Mouse (Mus musculus): ENCODE data around the gene Alkbh4. TPM values are rescaled to one million over a fixed set of nuclear protein-coding genes. Genes with fewer than 3 reads are reported as not detected.
"Not testable (repeated sequence)": the region's sequence is repeated elsewhere in the genome, so short reads cannot be mapped to it uniquely, and the experiment has no call there.

The Alkbh4 gene
- total RNA-seq, 2 experiments from 2014 or later = 10.1 to 11.6 TPM

DNA sequence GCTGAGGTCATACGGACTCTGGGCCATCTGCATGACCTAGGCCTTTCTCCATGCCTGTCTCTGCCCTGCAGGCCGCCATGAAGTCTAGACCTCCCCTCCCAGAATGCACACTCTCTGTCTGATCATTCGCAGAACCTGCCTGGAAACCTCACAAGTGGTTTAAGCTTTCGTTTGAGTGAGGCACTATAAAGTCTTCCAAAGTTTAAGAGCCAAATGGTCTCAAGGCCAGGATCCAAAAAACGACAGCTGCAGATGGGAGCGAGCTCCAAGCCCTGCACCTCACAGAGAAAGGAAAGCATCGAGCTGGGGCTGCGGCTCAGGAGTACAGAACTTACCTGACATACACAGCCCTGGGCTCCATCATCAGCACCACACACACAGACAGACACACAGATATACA lies 16.4 kb downstream of the Alkbh4 start:
- no peak for TF ChIP-seq CTCF (conservative IDR thresholded peaks at IDR 0.05)
- Histone ChIP-seq H3K4me3 (no peak overlapping the region), H3K27ac (no peak overlapping the region)
- DNase-seq (ENCODE audit: low spot score in 2 of 2) = no peak

DNA sequence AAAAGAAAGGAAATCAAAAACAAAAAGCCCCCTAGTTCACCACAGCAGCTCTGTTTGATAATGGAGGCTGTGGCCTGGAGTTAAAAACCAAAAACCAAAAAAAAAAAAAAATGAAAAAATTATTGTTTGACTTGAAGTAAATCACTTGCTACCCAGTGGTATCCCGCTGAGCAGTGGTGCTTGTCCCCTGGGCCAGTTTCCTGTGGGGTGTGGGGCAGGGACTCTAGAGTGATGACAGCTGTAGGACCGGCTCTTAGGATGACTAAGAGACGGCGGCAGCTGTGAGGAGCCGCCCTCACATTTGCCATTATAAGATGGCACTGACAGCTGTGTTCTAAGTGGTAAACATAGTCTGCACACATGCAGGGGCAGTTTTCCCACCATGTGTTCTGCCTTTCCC lies 19.5 kb downstream of the Alkbh4 start:
- no peak for TF ChIP-seq CTCF (conservative IDR thresholded peaks at IDR 0.05)
- no peak for DNase-seq (ENCODE audit: low spot score in 2 of 2)
- no peak overlapping the region for H3K27ac ChIP-seq
- no peak overlapping the region for H3K4me3 ChIP-seq

DNA sequence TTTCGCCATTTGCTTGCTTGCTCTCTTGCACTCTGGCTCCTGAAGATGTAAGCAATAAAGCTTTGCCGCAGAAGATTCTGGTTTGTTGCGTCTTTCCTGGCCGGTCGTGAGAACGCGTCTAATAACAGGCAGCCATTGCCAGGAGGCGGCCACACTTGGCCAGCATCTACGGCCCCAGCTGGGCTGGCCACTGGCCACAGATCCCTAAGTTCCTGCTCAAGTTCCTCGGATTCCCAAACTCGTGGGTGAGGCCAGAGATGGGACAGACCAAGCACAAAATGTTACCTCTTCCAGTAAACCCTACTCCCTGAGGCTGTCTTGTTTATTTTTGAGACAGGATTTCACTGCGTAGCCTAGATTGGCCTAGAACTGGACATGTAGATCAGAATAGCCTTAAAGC lies 24.1 kb downstream of the Alkbh4 start:
- H3K4me3 ChIP-seq; DNase-seq (ENCODE audit: low spot score in 2 of 2); H3K27ac ChIP-seq: not testable (repeated sequence)

DNA sequence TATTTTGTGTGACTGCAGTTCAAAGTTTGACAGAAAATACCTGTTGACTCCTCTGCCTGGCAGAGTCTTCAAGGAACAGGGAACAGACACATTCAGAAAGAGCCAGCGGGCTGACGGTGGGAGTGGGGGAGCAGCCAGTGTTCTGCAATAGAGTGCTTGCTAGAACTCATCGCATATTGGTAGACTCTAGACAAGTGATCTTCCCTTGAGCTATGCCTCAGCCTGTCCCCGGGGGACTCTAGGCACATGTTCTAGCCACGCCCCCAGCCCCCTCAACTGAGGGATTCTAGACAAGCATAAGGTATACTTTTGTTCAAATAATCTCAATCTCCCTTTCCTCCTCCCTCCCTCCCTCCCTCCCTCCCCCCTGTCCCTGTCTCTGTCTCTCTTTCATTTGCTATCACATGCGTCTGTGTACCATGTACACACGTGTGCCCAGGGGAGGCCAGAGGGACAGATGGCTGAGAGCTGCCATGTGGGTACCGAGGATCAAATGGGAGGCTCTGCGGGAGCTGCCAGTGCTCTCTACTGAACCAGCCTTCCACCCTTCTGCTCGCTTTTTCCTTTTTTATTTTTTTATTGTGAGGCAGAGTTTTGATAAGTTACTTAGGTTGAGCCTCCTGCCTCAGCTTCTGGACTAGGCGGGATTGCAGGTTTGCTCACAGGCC lies 28.0 kb downstream of the Alkbh4 start:
- Histone ChIP-seq H3K27ac (peak overlapping the region; percentile 84), H3K4me3 (no peak overlapping the region)
- TF ChIP-seq CTCF (conservative IDR thresholded peaks at IDR 0.05) = no peak
- peak; percentile 46 to 70 for DNase-seq (ENCODE audit: low spot score in 2 of 2)

DNA sequence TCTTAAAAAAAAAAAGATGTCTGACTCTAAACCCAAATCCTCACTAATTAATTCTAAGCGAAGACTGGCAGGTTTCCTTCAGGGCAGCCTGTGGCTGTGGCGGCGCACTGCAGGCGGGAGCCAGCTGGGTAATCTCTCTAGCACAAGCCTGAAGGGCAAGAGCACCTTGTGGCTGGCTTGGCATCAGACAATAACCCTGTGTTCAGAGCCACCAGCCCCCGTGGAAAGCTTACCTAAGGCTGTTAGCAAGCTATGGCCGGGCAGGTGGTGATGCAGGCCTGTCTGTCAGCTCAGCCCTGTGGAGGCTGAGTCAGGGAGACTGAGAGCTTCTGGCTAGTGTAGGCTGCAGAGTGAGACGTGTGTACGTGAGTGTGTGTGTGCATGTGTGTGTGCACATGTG lies 29.3 kb downstream of the Alkbh4 start:
- 0 out of 2 replicates have a peak, but pooled peaks have one; percentile 15 for TF ChIP-seq CTCF (conservative IDR thresholded peaks at IDR 0.05)
- DNase-seq (ENCODE audit: low spot score in 2 of 2) = no peak
- Histone ChIP-seq H3K4me3 (no peak overlapping the region), H3K27ac (peak overlapping the region; percentile 84)

DNA sequence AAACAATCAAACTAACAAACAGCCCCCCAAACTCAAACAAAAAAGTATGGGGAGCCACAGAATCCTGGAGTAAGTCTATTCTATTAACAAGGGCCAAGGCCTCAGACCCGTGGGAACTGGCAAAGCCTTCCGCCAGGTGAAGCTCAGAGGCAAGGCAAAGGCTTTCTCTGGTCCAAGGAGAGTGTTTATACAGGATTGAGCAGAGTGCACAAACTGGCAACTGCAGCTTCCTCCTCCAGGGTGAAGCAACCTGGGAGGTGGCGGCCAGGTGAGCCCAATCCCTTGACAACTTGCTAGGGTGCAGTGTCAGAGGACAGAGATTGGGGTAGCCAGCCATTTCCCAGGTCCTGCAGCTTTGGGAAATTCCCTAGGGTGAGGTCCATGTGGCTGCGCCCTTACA lies 31.4 kb downstream of the Alkbh4 start:
- Histone ChIP-seq H3K4me3 (no peak overlapping the region), H3K27ac (peak overlapping the region; percentile 28; the same call in 1 of the 2 replicates)
- TF ChIP-seq CTCF (conservative IDR thresholded peaks at IDR 0.05) = no peak
- DNase-seq (ENCODE audit: low spot score in 2 of 2) = no peak

DNA sequence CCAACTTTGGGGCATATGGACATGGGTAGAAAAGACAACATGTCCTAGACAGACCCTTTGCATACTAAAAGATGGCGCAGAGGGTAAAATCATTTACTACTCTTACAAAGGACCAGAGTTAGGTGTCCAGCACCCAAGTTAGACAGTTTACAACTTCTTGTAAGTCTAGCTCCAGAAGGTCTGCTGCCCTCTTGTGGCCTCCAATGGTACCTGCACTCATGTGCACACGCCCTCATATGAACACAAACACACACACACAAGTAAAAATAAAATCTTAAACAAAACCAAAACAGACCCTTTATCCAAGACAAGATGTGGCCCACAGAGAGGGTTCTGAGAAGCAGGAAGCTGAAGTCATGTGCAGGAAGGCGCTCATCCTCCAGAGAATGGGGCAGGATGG lies 32.1 kb downstream of the Alkbh4 start:
- TF ChIP-seq CTCF (conservative IDR thresholded peaks at IDR 0.05) = peak; percentile 68

DNA sequence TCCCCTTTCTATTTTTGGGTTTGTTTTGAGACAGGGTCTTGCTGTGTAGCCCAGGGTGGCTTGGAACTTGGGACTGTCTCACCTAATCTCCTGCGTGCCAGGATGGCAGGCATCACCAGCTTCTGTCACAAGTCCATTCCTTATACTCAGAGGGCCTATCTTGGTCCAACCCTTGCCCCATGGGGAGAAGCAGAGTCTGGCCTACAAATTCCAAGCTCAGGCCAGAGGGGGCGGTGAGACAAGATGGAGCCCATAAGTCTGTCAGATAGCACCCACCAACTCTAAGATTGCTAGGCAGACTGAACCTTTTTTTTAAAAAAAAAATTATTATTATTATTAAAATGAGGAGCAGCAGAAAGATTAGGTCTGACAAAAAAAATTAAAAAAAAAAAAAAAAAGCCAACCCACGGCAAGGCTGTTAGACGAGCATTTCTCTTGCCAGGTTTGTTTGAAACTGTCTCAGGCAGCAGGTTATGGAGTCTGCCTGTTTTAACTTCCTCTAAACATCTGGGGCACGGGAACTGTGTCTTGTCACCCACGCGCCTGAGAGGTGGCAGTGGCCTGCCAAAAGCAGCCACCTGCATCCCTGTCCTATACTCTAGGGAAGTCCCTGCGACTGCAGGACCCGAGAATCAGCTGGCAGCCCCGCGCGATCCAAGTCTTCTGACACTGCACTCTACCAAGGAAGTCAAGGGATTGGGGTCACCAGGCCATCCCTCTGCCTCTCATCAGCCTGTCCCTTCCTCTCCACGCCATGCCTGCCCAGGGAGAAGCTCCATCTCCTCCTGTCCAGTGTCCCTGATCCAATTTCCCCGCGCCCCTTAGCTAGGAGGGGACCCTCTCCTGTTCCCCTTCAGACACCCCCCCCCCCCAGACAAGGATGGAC lies 33.9 kb downstream of the Alkbh4 start:
- peak overlapping the region; percentile 94 for H3K27ac ChIP-seq
- peak in 1 of 2 experiments; percentile 38 for DNase-seq (ENCODE audit: low spot score in 2 of 2)
- peak overlapping the region; percentile 76 for H3K4me3 ChIP-seq
- TF ChIP-seq CTCF (conservative IDR thresholded peaks at IDR 0.05) = no peak

More for the DNA sequence above, 32.1 kb downstream of the Alkbh4 start:
- H3K4me3 ChIP-seq = no peak overlapping the region
- DNase-seq (ENCODE audit: low spot score in 2 of 2) = no peak
- H3K27ac ChIP-seq = no peak overlapping the region

DNA sequence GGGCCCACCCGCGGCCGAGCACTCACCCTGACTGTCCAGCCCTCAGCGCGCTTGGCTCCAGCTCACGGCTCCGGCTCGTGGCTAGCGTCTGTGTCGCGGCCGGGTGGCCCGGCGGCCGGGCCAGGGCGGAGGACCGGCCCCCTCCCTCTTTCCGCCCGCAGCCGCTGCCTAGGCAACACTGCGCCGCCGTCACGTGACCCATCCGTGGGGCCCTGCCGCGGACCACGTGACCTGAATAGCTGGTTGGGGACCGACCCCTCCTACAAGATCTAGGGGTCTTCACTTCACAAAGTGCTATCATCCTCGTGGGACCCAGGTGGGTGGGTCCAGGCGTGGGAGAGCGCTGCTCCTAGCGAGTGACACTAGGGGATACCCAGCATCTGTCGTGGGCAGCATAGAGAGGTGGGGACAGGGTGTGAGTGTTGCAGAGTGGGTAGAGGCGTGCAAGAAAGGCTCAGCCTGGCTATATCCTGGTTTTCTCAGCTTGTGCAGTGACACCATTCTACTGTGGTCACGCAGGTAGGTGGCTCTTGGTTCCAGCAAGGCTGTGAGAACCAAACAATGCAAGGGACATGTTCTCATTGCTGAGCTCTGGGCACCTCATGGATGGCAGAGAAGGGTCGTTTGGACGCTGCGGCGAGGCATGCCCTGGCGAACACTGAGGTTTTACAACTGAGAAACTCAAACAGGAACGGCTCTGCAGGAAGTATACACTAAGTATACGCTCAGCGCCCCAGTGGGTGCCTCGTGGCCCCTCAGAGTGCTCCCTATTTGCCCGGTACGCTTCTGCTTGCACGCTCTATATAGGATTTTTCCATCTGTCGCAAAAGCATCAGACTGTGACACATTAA lies 34.8 kb downstream of the Alkbh4 start, which contains the start of gene Orai2:
Gene Orai2 (minus strand): TSS at position 202 of the 851 bp plus-strand sequence.
- DNase-seq (ENCODE audit: low spot score in 2 of 2) = peak; percentile 82 to 86
- TF ChIP-seq CTCF (conservative IDR thresholded peaks at IDR 0.05) = no peak
- H3K27ac ChIP-seq = peak within 1 kb of the TSS; percentile 94

DNA sequence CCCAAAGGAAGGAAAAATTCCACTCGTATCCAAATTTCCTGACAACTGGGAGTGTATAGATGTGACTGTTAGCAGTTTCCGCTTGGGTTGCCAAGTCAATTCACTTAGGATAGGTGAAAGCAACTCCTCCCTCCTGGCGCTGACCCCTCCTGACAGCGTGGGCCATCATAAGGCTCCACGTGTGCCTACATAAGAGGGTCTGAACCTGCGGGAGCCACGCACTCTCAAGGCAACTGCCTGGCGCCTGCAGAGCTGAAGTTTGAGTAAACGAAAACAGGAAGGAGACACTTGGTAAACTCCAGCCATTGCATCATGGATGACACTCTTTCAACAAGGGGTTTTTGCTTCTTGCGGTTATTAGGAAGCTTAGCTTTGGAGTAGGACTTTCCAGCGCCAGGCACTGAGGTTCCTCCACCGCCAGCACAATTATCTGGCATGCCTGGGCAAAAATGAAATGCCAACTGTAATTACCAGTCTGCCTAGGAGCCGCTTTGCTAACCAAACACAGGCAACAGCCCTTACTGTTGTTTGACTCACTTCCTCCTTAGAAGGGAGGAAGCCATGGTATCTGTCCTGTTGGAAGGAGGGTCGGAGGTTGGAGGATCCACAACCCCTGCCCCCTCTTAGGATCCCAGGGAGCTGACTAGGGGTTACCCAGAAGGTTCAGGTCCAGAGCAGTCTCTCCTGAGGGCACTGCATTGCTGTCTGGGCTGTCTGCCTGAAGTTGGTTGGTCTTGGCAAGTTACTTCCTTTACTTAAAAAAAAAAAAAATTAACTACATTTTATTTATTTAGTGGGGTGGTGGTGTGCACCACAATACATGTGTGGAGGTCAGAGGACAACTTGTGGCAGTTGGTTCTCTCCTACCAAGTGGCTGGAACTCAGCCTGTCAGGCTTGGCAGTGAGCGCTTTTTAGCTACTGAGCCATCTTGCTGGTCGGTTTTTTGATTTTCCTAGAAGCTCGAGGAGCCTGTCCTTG lies 35.7 kb downstream of the Alkbh4 start:
- no peak for TF ChIP-seq CTCF (conservative IDR thresholded peaks at IDR 0.05)
- DNase-seq (ENCODE audit: low spot score in 2 of 2) = no peak
- H3K4me3 ChIP-seq = peak overlapping the region; percentile 76
- peak overlapping the region; percentile 94 for H3K27ac ChIP-seq

More for the DNA sequence above, 34.8 kb downstream of the Alkbh4 start, which contains the start of gene Orai2:
- H3K4me3 ChIP-seq = peak within 1 kb of the TSS; percentile 76

DNA sequence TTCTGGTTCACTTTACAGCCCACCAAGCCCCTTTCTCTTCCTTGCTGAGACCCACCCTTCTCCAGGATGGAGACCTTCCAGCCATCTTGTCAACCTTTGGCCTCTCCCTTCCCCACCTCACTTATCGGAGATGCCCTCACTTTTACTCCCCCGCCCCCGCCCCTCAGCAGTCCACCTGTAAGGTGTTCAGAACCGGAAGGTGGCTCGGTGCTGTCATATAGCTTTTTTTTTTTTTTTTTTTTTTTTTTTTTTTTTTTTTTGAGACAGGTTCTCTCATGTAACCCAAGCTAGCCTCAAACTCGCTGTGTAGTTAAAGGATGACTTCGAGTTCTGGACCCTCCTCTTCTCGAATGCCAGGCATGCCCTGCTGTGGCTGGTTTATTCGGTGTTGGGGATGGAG lies 37.0 kb downstream of the Alkbh4 start:
- TF ChIP-seq CTCF (conservative IDR thresholded peaks at IDR 0.05) = no peak
- Histone ChIP-seq H3K4me3 (no peak overlapping the region), H3K27ac (no peak overlapping the region)
- DNase-seq (ENCODE audit: low spot score in 2 of 2) = no peak
